Comparison of ENCODE assay signal across 8 mouse cellular contexts in the genomic region with DNA sequence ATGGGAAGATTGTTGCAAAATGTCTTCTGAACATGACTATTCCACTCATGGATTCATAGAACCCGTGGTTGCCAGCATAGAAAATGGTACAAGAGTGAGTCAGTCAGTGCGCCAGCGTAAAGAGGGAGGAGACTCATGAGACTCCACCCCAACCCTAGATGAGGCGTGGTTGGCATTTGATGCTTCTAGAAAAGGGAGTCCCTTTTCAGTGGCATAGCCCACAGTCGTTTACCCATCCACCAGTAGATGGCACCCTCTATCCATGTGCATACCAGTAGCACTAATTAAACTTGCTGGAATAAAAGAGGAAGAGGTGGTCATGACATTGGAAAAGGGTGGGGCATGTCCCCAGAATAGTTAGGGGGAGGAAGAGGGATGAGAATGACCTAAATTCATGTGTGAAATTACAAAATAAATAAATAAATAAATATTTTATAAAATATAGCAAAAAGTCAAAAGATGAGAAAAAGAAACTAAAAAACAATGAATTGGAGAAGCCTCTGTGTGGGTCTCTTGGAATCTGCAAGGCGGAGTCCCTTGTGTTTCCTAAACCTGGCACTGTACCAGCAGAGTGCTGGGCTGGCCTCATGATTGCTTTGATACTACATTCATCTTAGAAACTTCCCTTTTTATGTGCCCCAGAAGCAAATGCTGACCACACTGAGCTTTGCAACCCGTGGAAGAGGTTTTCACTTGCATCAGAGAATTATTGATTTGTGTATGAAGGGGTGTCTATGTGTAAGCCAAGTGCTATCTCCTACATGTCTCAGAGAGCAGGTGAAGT. TPM values are rescaled to one million over a fixed set of nuclear protein-coding genes. Genes with fewer than 3 reads are reported as not detected.
DNase-seq lines count a peak whose midpoint lies in the region; ATAC-seq lines count a peak whose summit lies in the region.

No protein-coding gene starts in this region.

- no peaks in the 10 kb centered on the region for H3K27me3 ChIP-seq in embryonic facial prominence, embryonic 11.5 days (ENCODE audit: control insufficient read depth, insufficient read depth, low read length)
- H3K27me3 ChIP-seq in limb, embryonic 11.5 days (ENCODE audit: control insufficient read depth, insufficient read depth, low read length), result no peaks in the 10 kb centered on the region
- H3K27me3 ChIP-seq in midbrain, embryonic 14.5 days (ENCODE audit: control insufficient read depth, insufficient read depth, low read length), result no peaks in the 10 kb centered on the region

- H3K4me3 ChIP-seq in embryonic facial prominence, embryonic 11.5 days (ENCODE audit: low read depth, low read length), result no peak overlapping the region
- no peak overlapping the region for H3K4me3 ChIP-seq in limb, embryonic 11.5 days (ENCODE audit: low read depth, low read length)
- no peak overlapping the region for H3K4me3 ChIP-seq in midbrain, embryonic 14.5 days (replicated peaks; ENCODE audit: low read depth, low read length)

- no peak overlapping the region for H3K27ac ChIP-seq in embryonic facial prominence, embryonic 11.5 days (replicated peaks; ENCODE audit: low read depth, low read length)
- no peak overlapping the region for H3K27ac ChIP-seq in limb, embryonic 11.5 days (replicated peaks; ENCODE audit: low read depth, low read length)
- no peak overlapping the region for H3K27ac ChIP-seq in midbrain, embryonic 14.5 days (replicated peaks; ENCODE audit: low read depth, low read length)

- no peaks in the 10 kb centered on the region for H3K9me3 ChIP-seq in embryonic facial prominence, embryonic 11.5 days (replicated peaks; ENCODE audit: control insufficient read depth, low read length)
- no peaks in the 10 kb centered on the region for H3K9me3 ChIP-seq in limb, embryonic 11.5 days (ENCODE audit: control insufficient read depth, low read length)
- H3K9me3 ChIP-seq in midbrain, embryonic 14.5 days (ENCODE audit: control insufficient read depth, low read length), result no peaks in the 10 kb centered on the region

- 29% methylated on average over 7 of the region's 7 CpGs for WGBS in embryonic facial prominence, embryonic 11.5 days
- WGBS in limb, embryonic 11.5 days, result 31% methylated on average over 7 of the region's 7 CpGs
- WGBS in midbrain, embryonic 14.5 days, result 32% methylated on average over 7 of the region's 7 CpGs

- peak; percentile 98 for DNase-seq in 3T3-L1 (ENCODE audit: low read depth, low spot score)
- peak; percentile 91 for DNase-seq in adrenal gland, postnatal 14 days
- peak; percentile 89 for DNase-seq in embryonic facial prominence, embryonic 11.5 days (ENCODE audit: low spot score)
- DNase-seq in heart, adult 18-20 months, result peak; percentile 73 to 81
- DNase-seq in kidney, adult 18-20 months, result peak; percentile 72
- DNase-seq in limb, embryonic 11.5 days (ENCODE audit: low spot score), result peak; percentile 78
- DNase-seq in midbrain, embryonic 14.5 days, result peak; percentile 90
- peak; percentile 21 to 59 for DNase-seq in spleen, postnatal 14 days (ENCODE audit: low spot score in 2 of 2)

- no peak overlapping the region for H3K9ac ChIP-seq in embryonic facial prominence, embryonic 11.5 days (replicated peaks; ENCODE audit: low read length)
- no peak overlapping the region for H3K9ac ChIP-seq in limb, embryonic 11.5 days (ENCODE audit: low read length)
- no peak overlapping the region for H3K9ac ChIP-seq in midbrain, embryonic 14.5 days (replicated peaks; ENCODE audit: low read length)

- no peaks in the 10 kb centered on the region for H3K4me1 ChIP-seq in embryonic facial prominence, embryonic 11.5 days (ENCODE audit: control insufficient read depth, insufficient read depth, low read length)
- no peaks in the 10 kb centered on the region for H3K4me1 ChIP-seq in limb, embryonic 11.5 days (ENCODE audit: control insufficient read depth, insufficient read depth, low read length)
- H3K4me1 ChIP-seq in midbrain, embryonic 14.5 days (ENCODE audit: control insufficient read depth, insufficient read depth, low read length), result no peaks in the 10 kb centered on the region

- no peaks in the 10 kb centered on the region for H3K36me3 ChIP-seq in embryonic facial prominence, embryonic 11.5 days (replicated peaks; ENCODE audit: control insufficient read depth, insufficient read depth, low read depth, low read length)
- H3K36me3 ChIP-seq in limb, embryonic 11.5 days (ENCODE audit: control insufficient read depth, insufficient read depth, low read length), result no peaks in the 10 kb centered on the region
- no peaks in the 10 kb centered on the region for H3K36me3 ChIP-seq in midbrain, embryonic 14.5 days (ENCODE audit: control insufficient read depth, insufficient read depth, low read length)

- ATAC-seq in embryonic facial prominence, embryonic 11.5 days (replicated peaks; ENCODE audit: insufficient number of reproducible peaks, low FRiP score, low TSS enrichment, low read depth), result peak; percentile 67; the same call in 1 of the 2 replicates
- peak; percentile 68 for ATAC-seq in limb, embryonic 11.5 days (ENCODE audit: insufficient number of reproducible peaks, low FRiP score, low TSS enrichment, low read depth)
- ATAC-seq in midbrain, embryonic 14.5 days (ENCODE audit: low FRiP score, low TSS enrichment), result peak; percentile 53; the same call in 1 of the 2 replicates

- no peak overlapping the region for H3K4me2 ChIP-seq in embryonic facial prominence, embryonic 11.5 days (ENCODE audit: low read depth, low read length)
- H3K4me2 ChIP-seq in limb, embryonic 11.5 days (ENCODE audit: low read depth, severe bottlenecking), result no peak overlapping the region
- H3K4me2 ChIP-seq in midbrain, embryonic 14.5 days (ENCODE audit: low read length), result no peak overlapping the region

RNA-seq across cellular contexts. Expression of gene Btbd10, which starts 8.9 kb away (rescaled TPM):
- total RNA-seq in adrenal gland, postnatal 14 days (2021), result 17.3 and 18.1 TPM in 2 replicates
- polyA plus RNA-seq in embryonic facial prominence, embryonic 11.5 days (2014; fragmentation: Nextera tagmentation; extraction: Ambion mirVana), result 31.3 and 33.7 TPM in 2 replicates
- total RNA-seq in heart, adult 18-20 months (2021), result 10 to 100 TPM; 10.3 to 11.9 TPM
- polyA plus RNA-seq in limb, embryonic 11.5 days (2014; fragmentation: Nextera tagmentation; extraction: Ambion mirVana), result 24.6 and 25.6 TPM in 2 replicates
- 72.3 and 77.8 TPM in 2 replicates for polyA plus RNA-seq in midbrain, embryonic 14.5 days (2014; fragmentation: Nextera tagmentation; extraction: Ambion mirVana)

RNA-seq across cellular contexts. Expression of gene Pth, which starts 10.3 kb away (rescaled TPM):
- not detected in 2 replicates for total RNA-seq in adrenal gland, postnatal 14 days (2021)
- 1.2 TPM in 1 of 2 replicates, not detected in the other for polyA plus RNA-seq in embryonic facial prominence, embryonic 11.5 days (2014; fragmentation: Nextera tagmentation; extraction: Ambion mirVana)
- not detected for total RNA-seq in heart, adult 18-20 months (2021)
- not detected in 2 replicates for polyA plus RNA-seq in limb, embryonic 11.5 days (2014; fragmentation: Nextera tagmentation; extraction: Ambion mirVana)
- not detected in 2 replicates for polyA plus RNA-seq in midbrain, embryonic 14.5 days (2014; fragmentation: Nextera tagmentation; extraction: Ambion mirVana)

Comparison
In these comparisons a context has a peak if more than half of its experiments do, and no peak if none do; other contexts are left out.
1. DNase-seq: peak in every context shown above with its lines; median percentile 98 in 3T3-L1; 91 in adrenal gland, postnatal 14 days; 90 in midbrain, embryonic 14.5 days; 89 in embryonic facial prominence, embryonic 11.5 days; 78 in limb, embryonic 11.5 days; 77 in heart, adult 18-20 months; 72 in kidney, adult 18-20 months; 40 in spleen, postnatal 14 days.